Mouse (Mus musculus): ENCODE results near the gene Eef2.
"Not testable (repeated sequence)": the region's sequence is repeated elsewhere in the genome, so short reads cannot be mapped to it uniquely, and the experiment has no call there.

Gene Eef2

DNA sequence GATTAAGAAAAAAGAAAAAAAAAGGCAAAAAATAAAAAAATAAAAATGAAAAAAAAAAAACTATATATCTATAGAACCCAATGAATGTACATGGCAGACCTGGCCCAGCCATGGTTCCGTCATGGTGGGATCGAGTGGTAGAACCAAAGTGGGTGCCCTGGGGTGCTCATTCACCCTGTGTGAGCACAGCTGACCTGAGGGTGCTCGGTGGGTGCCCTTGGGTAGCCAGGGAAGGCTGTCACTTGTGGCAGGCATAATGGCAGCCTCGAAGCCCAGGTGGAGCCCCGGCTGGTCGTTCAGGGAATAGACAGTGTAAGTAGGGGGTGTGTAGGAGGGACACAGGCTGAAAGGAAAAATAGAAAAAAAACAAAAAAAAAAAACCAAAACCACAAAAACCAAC lies 25.2 kb upstream of the Eef2 start:
- no peak for DNase-seq

DNA sequence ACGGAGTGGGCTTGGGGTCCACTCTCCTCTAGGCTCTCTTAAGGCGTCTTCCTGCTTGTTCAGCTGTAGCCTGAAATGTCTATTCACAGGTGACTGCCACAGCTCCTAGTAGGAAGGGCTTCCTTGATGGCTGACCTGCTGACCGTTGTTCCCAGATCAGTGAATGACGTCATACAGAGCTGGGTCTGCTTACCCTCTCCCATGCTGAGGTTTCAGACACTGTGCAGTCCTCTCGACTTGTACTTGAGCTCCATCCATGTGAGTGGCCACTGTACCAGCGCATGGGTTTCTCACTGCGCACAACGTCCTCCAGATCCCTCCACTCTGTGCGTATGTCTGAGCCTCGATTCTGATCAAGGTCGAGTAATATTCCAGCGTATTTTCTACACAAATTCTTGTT lies 23.8 kb upstream of the Eef2 start:
- DNase-seq, result no peak

DNA sequence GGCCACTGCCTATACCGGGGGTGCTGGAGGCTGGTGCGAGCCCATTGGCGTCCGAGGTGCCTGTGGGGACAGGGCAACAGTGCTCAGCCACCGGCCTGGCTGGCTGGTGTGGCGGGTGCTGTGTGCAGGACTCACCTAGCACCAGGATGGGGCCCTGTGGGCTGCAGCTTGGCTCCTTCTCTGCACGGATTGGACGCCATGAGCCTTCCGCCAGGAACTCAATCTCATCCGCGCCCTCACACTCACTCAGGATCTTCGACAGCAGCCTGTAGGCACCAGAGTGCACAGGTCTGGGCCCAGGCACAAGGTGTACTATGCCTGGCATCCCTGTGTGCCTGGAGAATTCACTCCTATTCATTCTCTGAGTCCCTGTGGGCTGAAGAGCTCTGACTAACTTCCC lies 22.1 kb upstream of the Eef2 start:
- no peak for DNase-seq

DNA sequence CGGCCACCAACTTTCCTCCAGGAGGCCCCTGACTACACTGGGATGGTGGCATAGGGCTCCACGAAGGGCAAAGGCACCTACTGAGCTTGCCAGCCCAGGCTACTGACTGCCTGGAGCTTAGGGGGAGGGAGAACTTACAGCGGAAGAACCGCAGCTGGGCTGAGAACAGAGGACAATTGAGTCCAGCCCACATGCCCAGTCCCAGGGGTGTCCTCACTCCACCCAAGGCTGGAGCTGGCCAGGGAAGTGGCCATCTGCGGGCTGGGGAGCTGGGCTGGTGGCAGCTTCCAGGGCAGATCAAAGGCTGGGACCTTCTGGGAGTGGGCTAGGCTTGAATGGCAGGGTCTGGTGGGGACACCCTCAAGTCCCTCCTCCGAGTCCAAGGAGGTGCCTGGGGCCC lies 21.7 kb upstream of the Eef2 start:
- no peak for DNase-seq

DNA sequence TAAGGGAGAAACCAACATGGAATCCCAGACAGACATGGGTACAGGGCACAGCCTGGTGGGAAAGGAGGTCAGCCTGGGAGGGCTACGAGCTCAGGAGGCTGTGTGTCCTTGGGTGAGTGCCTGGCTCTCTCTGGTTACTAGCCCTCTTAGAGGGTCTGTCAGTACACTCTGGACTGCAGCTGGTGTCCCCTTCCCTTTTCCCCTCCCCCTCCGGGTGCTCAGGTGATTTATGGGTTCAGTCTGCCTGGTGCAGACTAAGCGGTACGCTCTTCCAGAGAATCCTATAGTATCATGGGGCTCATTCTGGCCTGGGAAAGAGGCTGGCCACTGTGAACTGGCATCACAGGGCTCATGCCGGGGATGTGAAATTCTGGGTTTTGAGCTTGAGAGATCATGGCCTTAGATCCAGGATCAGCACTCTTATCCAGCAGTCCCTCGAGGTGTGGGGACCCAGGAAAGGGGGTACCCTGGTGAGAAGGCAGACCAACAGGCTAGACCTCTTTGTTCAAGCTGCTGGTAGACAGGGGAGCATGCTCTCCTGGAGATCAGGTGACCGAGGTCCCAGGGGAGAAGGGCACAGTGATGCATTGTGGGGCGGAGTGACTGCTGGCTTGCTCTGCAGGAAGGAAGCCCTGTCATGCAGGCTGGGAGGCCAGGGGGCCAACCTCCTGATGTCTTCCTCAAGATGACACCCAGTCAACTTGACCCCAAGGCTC lies 14.7 kb upstream of the Eef2 start:
- DNase-seq, result peak; percentile 83 to 89

DNA sequence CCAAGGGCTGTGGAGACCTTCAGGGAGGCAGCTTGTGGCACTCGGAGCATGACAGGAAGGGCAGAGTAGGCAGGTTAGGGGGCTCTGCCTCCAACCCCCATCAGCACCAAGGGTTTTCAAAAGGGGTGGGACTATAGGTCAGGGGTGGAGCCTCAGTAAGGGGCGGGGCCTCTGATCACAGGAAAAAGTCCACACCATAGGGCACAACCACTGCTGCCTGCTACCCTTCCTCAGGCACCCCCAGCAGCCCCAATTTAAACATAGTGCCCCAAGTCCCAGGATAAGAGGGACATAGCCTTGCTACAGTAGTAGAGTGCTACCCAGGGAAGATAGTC lies 14.1 kb upstream of the Eef2 start:
- peak in 1 of 2 experiments; percentile 73 for DNase-seq

DNA sequence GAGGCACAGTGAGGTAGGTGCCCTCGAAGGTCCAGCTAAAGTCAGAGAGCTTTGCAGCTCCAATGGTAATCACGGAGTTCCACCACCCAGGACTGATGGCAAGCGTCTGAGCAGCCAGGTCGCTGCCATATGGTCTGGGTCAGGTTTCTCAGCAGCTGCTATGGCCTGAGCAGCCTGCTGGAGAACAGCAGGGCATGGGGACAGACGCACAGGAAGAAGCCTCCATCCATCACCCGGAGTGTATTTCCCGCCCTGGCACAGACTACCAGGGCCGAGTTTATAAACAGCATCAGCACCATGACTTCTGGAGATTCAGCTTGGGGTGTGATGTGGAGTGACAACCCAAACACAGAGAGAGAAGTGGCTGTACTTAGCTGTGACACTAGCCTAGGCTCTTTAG lies 11.3 kb upstream of the Eef2 start:
- no peak for DNase-seq

DNA sequence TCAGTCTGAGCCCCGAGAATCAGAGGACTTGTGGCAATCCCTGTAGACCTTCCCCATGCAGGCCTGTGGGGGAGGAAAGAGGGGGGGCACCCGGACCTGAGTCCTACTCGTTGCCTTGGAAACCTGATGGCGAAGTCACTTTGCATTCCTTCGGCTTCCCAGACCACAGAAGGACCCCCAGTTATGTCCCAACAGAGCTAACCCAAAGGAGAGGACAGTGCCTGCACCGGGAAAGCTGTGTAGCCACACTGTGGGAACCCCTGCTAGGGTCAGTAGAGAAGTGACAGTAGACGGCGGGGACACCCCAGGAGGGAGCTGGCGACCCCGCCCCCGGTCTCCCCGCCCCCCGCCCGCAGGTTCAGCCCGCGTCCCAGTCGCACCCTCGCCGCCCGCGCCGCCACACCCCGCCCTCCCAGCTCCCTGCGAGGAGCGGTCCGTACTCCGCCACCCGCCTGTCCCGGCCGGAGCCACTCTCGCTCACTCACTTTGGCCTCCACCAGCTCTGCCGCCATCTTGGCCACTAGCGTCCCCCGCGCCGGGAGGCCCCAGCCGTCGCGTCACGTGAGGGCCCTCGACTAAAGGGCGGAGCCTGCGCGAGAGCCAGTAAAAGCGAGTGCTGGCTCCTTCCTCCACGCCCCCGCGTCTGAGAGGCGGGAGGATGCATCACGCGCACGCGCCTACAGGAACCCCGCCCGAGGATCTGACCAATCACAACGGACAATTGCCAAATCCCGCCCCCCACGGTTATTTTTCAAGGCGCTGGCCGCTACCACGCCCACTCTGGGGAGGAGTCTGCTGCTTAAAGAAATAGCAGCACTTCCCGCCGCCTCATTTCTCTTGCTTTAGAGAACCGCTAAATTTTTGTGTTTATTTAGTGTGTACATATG lies 9.0 kb upstream of the Eef2 start, which contains the start of gene Pias4:
Gene Pias4, minus strand, starts transcription at position 724 of the 887 bp plus-strand sequence.
- DNase-seq, result peak; percentile 99 to 100

DNA sequence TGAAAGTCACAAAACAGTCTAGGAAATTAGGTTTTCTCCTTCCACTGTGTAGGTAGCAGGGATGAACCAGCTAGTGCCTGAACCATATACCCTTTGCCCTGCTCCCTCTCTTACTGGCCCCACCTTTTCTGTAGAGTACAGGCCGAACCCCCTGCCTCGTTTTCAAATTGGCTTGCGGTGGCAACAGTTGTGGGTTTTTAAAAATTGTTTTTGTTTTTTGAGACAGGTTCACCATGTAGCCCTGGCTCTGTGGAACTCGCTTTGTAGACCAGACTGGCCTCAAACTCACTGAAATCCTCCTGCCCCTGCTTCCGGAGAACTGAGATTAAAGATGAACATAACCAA lies 8.4 kb upstream of the Eef2 start:
- peak in 1 of 2 experiments; percentile 40 for DNase-seq

DNA sequence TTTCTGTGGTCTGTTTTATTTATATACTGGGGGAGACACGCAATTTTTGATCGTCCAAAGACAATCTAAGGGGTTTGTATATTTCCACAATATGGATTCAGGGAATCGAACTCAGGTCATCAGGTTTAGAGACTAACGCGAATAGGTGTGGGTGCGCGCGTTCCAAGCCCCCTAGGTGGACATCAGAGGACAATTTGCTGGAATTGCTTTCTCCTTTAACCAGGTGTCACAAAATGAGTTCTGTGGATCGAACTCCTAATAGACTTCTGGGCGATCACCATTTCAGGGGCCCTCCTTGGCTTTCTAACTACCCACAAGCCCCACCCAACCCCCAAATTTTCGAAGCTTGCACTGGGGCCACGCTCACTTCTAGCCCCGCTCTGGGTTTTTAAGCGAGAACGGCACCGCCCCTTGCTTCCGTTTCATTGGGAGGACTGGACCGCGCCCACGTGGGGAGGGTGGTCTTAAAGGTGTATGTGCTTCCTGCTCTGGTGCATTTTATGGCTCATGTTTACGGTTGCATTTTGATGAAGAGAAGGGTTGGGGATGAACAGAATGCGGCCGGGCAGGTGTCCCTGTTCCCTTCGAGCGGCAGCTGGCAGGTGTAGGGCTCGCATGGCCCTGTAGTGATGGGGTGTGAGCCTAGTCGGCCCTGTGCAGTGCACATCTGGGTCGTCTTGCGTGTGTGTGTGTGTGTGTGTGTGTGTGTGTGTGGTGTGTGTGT lies 7.7 kb upstream of the Eef2 start:
- peak; percentile 83 to 88 for DNase-seq

DNA sequence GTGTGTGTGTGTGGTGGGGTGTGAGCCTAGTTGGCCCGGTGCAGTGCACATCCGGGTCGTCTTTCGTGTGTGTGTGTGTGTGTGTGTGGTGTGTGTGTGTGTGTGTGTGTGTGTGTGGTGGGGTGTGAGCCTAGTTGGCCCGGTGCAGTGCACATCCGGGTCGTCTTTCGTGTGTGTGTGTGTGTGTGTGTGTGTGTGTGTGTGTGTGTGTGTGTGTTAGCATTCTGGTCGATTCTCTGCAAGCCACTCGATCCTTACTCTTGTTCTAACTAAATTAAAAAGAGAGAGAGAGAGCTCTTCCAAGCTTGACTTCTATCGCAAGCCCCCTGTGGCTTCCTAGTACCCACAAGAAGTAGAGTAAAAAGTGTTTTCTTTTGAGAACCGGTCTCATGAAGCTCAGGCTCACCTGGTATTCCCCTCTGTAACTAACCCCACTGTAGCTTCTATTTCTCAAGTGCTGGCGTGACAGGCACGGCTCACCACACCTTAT lies 7.0 kb upstream of the Eef2 start:
- peak in 1 of 2 experiments; percentile 38 for DNase-seq

DNA sequence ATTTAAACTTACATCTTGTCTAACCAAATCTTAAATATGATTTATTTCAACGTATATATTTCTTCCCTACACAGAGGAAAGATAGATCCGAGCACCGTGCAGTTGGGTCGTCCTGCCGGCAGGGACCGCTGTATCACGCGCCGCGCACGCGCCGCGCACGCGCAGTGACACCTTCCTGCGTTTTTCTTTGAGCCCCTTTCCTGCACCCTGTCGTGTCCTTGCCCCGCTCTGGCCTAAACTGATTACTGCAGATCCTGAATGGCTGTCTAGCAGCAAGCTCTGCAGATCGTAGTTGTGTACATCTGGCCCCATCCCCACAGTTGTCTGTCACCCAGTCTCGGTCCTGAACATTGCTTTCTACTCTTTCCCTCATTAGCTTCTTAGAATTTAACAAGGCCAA lies 3.3 kb upstream of the Eef2 start:
- DNase-seq, result peak; percentile 74 to 84

DNA sequence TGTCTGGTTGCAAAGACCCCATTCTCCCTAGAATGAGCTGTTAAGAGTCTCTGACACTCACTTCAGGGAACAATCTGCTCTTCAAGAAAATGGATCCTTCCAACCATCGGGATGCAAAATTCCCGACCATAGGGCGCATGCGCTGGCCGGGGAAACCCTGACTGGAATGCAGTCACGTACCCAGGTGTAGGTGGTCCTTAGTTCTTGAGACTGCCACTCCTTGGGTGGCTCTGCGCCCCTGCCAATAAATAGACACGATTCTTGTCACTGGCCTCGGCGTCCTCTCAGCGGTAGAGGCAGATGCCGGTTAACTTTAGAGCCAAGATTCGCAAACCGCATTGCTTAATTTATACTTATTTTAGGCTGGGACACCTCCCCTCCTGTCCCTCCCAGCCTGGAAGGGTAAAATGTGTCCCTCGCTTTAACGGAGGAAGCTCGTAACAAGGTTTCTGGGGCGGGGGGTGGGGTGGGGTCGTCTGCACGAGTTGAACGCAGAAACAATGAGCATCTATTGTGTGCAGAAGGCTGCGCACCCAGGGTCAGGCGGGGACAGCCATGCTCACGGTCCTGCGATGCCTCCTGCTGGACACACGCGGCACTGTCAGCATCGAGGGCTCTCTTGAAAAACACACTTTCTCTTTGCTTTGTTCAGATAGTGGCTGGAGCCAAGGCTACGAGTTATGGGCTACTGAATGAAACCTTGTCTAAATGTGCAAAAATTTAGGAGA lies 1.6 kb upstream of the Eef2 start:
- DNase-seq, result peak; percentile 78 to 92

DNA sequence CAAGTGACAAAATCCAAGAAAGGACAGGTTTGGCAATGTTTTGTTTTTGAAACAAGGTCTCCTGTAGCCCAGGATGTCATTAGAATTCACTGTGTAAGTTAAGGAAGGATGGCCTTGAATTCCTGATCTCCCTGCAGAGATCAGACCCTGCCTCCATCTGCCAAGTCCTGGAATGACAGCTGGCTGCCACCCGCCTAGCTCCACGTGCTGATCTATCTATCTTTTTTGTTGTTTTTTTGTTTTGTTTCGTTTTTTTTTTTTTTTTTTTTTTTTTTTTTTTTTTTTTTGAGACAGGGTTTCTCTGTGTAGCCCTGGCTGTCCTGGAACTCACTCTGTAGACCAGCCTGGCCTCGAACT lies 1.1 kb upstream of the Eef2 start:
- DNase-seq, result not testable (repeated sequence)

DNA sequence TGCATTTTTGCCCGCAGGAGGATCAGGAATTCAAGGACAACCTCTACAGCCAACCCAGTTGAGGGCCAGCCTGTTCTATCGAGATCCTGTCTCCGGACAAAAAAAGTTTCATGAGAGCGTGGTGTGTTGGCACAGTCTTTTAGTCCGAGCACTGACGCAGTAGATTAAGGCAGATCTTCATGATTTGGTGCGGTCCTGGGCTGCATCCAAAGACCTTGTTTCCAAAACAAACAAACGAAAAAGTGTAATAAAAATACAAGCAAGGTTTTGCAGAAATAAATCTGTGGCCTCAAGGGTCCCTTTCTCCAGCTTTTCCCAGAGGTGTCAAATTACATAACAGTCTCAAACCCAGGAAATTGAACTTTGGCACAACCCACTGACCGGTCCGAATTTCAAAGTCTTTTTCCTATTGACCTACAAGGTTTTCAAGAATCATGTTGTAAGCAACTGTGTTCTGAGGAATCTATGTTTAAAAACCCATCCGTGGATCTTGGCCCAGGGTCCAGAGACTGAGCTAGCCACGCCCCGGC lies 430 bp upstream of the Eef2 start:
- no peak for DNase-seq

DNA sequence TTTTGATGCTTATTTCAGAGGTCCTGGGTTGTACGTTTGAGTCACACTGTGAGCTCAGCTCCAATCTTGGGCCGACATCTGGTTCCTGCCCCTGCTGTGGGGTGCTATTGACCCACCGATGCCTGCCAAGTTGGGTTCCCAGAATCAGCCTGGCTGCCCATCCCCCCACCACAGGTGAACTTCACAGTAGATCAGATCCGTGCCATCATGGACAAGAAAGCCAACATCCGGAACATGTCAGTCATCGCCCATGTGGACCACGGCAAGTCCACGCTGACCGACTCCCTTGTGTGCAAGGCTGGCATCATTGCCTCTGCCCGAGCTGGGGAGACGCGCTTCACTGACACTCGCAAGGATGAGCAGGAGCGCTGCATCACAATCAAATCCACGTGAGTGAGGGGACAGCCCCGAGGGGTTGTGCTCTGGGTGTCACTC lies 1.1 kb downstream of the Eef2 start:
- no peak for DNase-seq

DNA sequence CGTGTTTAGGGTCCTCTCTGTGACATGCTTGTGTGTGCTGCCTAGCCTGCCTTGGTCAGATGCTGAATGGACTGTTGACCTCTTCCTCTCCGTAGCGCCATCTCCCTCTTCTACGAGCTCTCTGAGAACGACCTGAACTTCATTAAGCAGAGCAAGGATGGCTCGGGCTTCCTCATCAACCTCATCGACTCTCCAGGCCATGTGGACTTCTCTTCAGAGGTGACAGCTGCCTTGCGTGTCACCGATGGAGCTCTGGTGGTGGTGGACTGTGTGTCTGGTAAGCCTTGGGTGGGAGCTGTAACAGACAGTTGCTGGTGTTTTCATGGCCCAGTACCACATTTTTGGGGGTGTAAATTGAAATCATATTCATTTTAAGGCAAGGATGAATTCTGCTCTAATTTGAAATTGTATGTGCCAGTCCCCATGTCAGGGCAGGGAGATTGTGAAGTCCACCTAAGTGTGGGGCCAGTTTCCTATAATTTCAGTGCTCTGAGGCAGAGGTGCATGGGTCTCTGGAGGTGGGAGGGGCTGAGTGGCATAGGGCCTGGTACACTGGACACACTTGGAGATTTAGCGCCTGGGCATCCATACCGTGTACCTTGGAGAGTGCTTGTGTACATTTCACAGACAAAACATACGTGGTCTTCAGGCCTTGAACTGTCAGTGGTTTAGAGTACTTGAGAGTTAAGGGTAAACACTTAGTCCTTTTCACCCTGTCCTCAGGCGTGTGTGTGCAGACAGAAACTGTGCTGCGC lies 1.7 kb downstream of the Eef2 start:
- peak in 1 of 2 experiments; percentile 62 for DNase-seq

DNA sequence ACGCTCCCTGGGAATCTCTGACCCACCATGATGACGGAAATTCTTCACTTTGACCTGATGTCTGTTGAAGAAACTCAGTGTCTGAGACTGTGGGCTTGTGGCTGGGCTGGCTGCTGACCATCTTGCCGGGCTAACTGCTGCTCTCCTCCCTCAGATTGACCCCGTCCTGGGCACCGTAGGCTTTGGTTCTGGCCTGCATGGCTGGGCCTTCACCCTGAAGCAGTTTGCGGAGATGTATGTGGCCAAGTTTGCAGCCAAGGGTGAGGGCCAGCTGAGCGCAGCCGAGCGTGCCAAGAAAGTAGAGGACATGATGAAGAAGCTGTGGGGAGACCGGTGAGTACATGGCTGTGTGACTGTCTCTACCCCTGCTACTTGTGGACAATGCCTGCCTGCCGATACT lies 2.5 kb downstream of the Eef2 start:
- DNase-seq, result no peak

DNA sequence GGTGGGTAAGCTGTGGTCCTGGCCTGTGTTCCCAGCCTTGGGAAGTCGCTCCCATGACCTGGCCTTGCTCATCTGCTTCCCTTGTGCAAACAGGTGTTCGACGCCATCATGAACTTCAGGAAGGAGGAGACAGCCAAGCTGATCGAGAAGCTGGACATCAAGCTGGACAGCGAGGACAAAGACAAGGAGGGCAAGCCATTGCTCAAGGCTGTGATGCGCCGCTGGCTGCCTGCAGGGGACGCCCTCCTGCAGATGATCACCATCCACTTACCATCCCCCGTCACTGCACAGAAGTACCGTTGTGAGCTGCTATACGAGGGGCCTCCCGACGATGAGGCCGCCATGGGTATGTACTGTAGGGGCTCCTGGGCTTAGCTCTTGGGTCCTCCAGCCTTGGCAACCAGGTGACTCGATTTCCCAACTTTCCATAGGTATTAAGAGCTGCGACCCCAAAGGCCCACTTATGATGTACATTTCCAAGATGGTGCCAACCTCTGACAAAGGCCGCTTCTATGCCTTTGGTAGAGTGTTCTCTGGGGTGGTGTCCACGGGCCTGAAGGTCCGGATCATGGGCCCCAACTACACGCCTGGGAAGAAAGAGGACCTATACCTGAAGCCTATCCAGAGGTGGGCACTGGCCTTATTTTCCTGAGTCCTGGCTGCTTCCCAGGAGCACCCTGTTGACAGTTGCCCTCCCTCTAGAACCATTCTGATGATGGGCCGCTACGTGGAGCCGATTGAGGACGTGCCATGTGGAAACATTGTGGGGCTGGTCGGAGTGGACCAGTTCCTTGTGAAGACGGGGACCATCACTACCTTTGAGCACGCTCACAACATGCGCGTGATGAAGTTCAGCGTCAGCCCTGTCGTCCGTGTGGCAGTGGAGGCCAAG lies 3.3 kb downstream of the Eef2 start:
- DNase-seq, result no peak

DNA sequence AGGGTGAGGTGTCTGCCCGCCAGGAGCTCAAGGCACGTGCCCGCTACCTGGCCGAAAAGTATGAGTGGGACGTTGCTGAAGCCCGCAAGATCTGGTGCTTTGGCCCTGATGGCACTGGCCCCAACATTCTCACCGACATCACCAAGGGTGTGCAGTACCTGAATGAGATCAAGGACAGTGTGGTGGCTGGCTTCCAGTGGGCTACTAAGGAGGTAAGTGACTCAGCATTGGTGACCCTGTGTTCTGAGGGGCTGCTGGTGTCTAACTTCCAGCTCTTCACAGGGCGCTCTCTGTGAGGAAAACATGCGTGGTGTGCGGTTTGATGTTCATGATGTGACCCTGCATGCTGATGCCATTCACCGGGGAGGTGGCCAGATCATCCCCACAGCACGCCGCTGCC lies 4.5 kb downstream of the Eef2 start:
- DNase-seq, result no peak

DNA sequence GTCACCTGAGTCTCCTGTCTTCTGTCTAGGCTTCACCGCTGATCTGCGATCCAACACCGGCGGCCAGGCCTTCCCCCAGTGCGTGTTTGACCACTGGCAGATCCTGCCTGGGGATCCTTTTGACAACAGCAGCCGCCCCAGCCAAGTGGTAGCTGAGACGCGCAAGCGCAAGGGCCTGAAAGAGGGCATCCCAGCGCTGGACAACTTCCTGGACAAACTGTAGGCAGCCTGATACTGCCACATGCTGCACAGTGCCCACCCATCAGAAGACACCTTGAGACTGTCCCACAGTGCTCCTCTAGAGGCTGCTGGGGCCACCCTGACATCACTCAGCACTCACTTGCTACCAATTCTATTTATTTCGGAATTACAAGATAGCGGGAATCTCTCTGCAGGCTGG lies 5.4 kb downstream of the Eef2 start:
- not testable (repeated sequence) for DNase-seq

All from spleen, adult 18-20 months (tissue).